Mouse (Mus musculus) small intestine, adult 2 months (tissue): ENCODE data around the gene Abca2.

Experiments used
- CTCF ChIP-seq: fragments of 200-500 bp; IDR thresholded peaks from 2 replicates; pipeline ENCODE4 v1.5.1; 2012; ENCODE audit warnings: low read depth, mild to moderate bottlenecking, control low read depth, inconsistent platforms, low read length, moderate library complexity, mixed read lengths; ENCODE audit not compliant: insufficient replicate concordance, insufficient read length; ENCODE audit errors: extremely low read depth
- POLR2A ChIP-seq: fragments of 200-500 bp; IDR thresholded peaks from 2 replicates; pipeline ENCODE4 v1.6.1; 2012; ENCODE audit warnings: low read depth, mild to moderate bottlenecking, control low read depth, inconsistent platforms, low read length, moderate library complexity

DNA sequence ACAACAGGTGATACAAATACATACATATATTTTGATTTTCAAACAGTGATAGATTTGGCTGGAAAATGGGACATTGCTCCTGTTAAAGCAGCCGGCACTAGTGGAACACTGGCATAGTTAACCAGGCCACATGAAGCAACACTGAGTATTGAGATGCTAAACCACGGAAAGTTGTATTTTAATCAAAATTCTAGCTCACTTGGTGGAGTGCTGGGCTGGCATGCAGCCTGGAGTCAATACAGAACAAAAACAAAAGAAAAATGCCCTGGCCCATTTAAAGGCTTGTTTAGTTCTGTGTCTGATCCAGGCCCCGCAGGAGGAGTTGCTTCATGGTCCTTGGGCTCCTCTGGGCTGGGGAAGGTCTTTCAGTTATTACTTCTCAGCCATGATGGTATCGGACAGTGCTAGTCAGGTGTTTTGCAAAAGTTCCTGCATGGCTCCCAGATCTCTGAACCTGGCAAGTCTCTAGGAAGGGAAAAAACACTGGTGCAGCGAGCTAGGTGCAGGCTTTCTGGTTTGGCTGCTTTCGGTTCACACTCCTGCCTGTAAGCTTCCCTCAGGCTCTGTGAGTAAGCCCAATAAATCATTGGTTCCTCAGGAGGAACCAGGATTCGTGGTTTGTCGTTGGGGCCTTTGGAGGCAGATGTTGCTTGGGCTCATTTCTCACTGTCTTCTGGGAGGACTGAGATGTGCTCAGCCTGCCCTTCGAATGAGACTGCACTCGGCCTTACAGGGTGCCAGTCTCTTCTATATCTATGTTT lies 51.2 kb downstream of the Abca2 start:
- TF ChIP-seq CTCF = no peak
- no peak for TF ChIP-seq POLR2A
